Mouse (Mus musculus): ENCODE data around the gene Hoxc11.

DNA sequence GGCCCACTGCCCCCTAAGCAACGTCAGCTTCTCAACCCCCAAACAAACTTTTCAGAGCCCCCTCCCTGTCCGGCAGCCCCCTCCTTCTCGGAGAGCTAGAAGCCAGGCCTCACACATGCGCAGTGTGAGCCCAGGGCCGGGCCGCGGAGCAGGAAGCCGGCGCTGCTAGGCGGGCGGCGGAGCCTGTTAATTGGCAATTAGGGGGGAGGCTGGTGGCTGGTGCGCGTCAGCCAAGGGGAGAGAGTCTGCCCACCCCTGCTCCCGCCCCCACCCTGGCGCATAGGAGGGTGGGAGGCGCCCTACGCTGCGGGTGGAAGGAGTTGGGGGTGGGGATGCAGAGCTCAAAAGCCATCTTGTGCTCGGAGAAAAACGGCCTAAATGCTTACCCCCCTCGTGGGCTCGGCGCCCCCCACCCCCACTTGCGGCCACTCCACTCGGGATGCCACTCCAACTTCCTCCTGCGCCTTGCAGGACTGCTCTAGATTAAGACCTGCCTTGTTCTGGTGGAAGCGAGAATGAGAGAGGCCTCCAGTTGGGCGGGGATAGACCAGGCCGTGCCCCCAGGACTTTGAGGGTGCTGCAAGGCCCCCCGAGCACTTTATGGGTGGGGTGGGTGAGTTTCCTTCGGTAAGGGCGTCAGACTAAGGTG lies 45.1 kb downstream of the Hoxc11 start:
- no peak for TF ChIP-seq POLR2A (IDR thresholded peaks at IDR 0.05; ENCODE audit: extremely low read depth, insufficient read depth, low read length)
- TF ChIP-seq CTCF (IDR thresholded peaks at IDR 0.05; ENCODE audit: low read depth, low read length), result no peak

Measured in liver, adult 2 months (tissue).